Mouse (Mus musculus) liver, postnatal 0 days (tissue): ENCODE measurements at regions not wholly inside any gene's neighbourhood (a gene's known extent, or its start where the extent isn't known, plus 50 kb on each side); places are given as distances from the start of the nearest gene placed in this dataset.

Experiments used
- ATAC-seq: fragments of 200-750 bp; cut with Nextera tagmentation; 2 replicates; pipeline ENCODE4 v1.8.0; 2017; ENCODE audit warnings: mild to moderate bottlenecking, moderate library complexity
- DNase-seq: peaks from one replicate; pipeline ENCODE4 v3.0.0-alpha.2; 2016
- H3K27ac ChIP-seq: fragments of 300-500 bp; sonication (generic); 2 replicates; pipeline ENCODE4 v1.5.1; 2014; ENCODE audit warnings: antibody characterized with exemption, moderate library complexity, mild to moderate bottlenecking, low read depth
- H3K27me3 ChIP-seq: fragments of 300-500 bp; sonication (generic); 2 replicates; pipeline ENCODE4 v1.6.1; 2014; ENCODE audit warnings: low read length, control low read depth, mixed read lengths; ENCODE audit not compliant: insufficient read depth
- H3K36me3 ChIP-seq: fragments of 300-500 bp; sonication (generic); replicated peaks from 2 replicates; pipeline ENCODE4 v1.6.1; 2014; ENCODE audit warnings: mild to moderate bottlenecking, control low read depth, low read length, moderate library complexity, mixed read lengths; ENCODE audit not compliant: insufficient read depth
- H3K4me1 ChIP-seq: fragments of 300-500 bp; sonication (generic); 2 replicates; pipeline ENCODE4 v1.6.1; 2014; ENCODE audit warnings: antibody characterized with exemption, mild to moderate bottlenecking, control low read depth; ENCODE audit not compliant: insufficient read depth
- H3K4me2 ChIP-seq: fragments of 300-500 bp; sonication (generic); 2 replicates; pipeline ENCODE4 v1.6.1; 2014; ENCODE audit warnings: low read depth, mild to moderate bottlenecking, low read length, moderate library complexity, mixed read lengths
- H3K4me3 ChIP-seq: fragments of 300-500 bp; sonication (generic); 2 replicates; pipeline ENCODE4 v1.5.1; 2014; ENCODE audit warnings: low read depth, low read length
- H3K9ac ChIP-seq: fragments of 300-500 bp; sonication (generic); replicated peaks from 2 replicates; pipeline ENCODE4 v1.6.1; 2014; ENCODE audit warnings: mild to moderate bottlenecking, moderate library complexity
- H3K9me3 ChIP-seq: fragments of 300-500 bp; sonication (generic); 2 replicates; pipeline ENCODE4 v1.6.1; 2016; ENCODE audit warnings: mild to moderate bottlenecking, control low read depth, low read length, mixed read lengths
- CTCF ChIP-seq: sonication (generic); IDR thresholded peaks from 2 replicates; pipeline ENCODE4 v1.5.1; 2016; ENCODE audit warnings: antibody characterized with exemption, low read depth
- EP300 ChIP-seq: IDR thresholded peaks from 2 replicates; pipeline ENCODE4 v1.6.1; 2016; ENCODE audit warnings: antibody characterized with exemption, low read depth, mild to moderate bottlenecking
- WGBS: fragments of 180-500 bp; shearing (Covaris S2); extraction: QIAGEN DNeasy Blood & Tissue Kit; methylation state at CpG from one replicate; pipeline ENCODE4 v1.1.7; 2014; ENCODE audit not compliant: insufficient replicate concordance; 5-methylcytosine and 5-hydroxymethylcytosine counted together

GRCm38 (mm10) chr10:65244527-65244926 lies 1154.5 kb upstream of the Lrrtm3 start:
- no peak for DNase-seq
- Histone ChIP-seq H3K9me3 (no peaks in the 10 kb centered on the region), H3K9ac (no peak overlapping the region), H3K4me3 (no peak overlapping the region), H3K4me2 (no peak overlapping the region), H3K36me3 (no peaks in the 10 kb centered on the region), H3K4me1 (no peaks in the 10 kb centered on the region), H3K27me3 (no peaks in the 10 kb centered on the region), H3K27ac (no peak overlapping the region)
- no peak for TF ChIP-seq CTCF
- TF ChIP-seq EP300: no peak
- no peak for ATAC-seq
- WGBS: 58% methylated on average over 2 of the region's 2 CpGs

- no peak overlapping the region for H3K4me3 ChIP-seq
- H3K4me2 ChIP-seq: no peak overlapping the region
- TF ChIP-seq EP300 (no peak), CTCF (no peak)
- no peaks in the 10 kb centered on the region for H3K4me1 ChIP-seq
- H3K9ac ChIP-seq: no peak overlapping the region
- no peaks in the 10 kb centered on the region for H3K27me3 ChIP-seq
- H3K9me3 ChIP-seq: no peaks in the 10 kb centered on the region
- ATAC-seq: no peak
- no peak for DNase-seq
- WGBS: 53% methylated on average over 3 of the region's 3 CpGs
- no peak overlapping the region for H3K27ac ChIP-seq
- H3K36me3 ChIP-seq: no peaks in the 10 kb centered on the region
Measured at GRCm38 (mm10) chr10:65224130-65224529, 1134.1 kb upstream of the Lrrtm3 start.

- Histone ChIP-seq H3K9ac (no peak overlapping the region), H3K4me2 (no peak overlapping the region), H3K36me3 (no peaks in the 10 kb centered on the region), H3K4me3 (no peak overlapping the region), H3K27ac (no peak overlapping the region), H3K9me3 (no peaks in the 10 kb centered on the region), H3K4me1 (no peaks in the 10 kb centered on the region), H3K27me3 (no peaks in the 10 kb centered on the region)
- DNase-seq (no peak), ATAC-seq (no peak)
- 66% methylated on average over 3 of the region's 3 CpGs for WGBS
- TF ChIP-seq EP300 (no peak), CTCF (no peak)
Measured at GRCm38 (mm10) chr10:65221181-65221580, 1131.1 kb upstream of the Lrrtm3 start.

GRCm38 (mm10) chr10:65219251-65219650 lies 1129.2 kb upstream of the Lrrtm3 start:
- Histone ChIP-seq H3K9ac (no peak overlapping the region), H3K9me3 (no peaks in the 10 kb centered on the region)
- TF ChIP-seq CTCF (no peak), EP300 (no peak)

GRCm38 (mm10) chr10:65216226-65216625 lies 1126.1 kb upstream of the Lrrtm3 start:
- Histone ChIP-seq H3K4me2 (no peak overlapping the region), H3K9me3 (no peaks in the 10 kb centered on the region), H3K27ac (no peak overlapping the region), H3K27me3 (no peaks in the 10 kb centered on the region), H3K36me3 (no peaks in the 10 kb centered on the region), H3K9ac (no peak overlapping the region), H3K4me3 (no peak overlapping the region), H3K4me1 (no peaks in the 10 kb centered on the region)
- DNase-seq: no peak
- TF ChIP-seq CTCF (no peak), EP300 (no peak)
- no peak for ATAC-seq
- WGBS: 63% methylated on average over 1 of the region's 1 CpGs

More at GRCm38 (mm10) chr10:65219251-65219650, 1129.2 kb upstream of the Lrrtm3 start:
- no peak for ATAC-seq
- Histone ChIP-seq H3K27me3 (no peaks in the 10 kb centered on the region), H3K4me1 (no peaks in the 10 kb centered on the region), H3K4me2 (no peak overlapping the region), H3K4me3 (no peak overlapping the region), H3K27ac (no peak overlapping the region), H3K36me3 (no peaks in the 10 kb centered on the region)
- WGBS: 75% methylated on average over 5 of the region's 5 CpGs
- no peak for DNase-seq

- Histone ChIP-seq H3K27me3 (no peaks in the 10 kb centered on the region), H3K9ac (no peak overlapping the region), H3K36me3 (no peaks in the 10 kb centered on the region), H3K4me1 (no peaks in the 10 kb centered on the region), H3K9me3 (no peaks in the 10 kb centered on the region), H3K4me3 (no peak overlapping the region), H3K27ac (no peak overlapping the region), H3K4me2 (no peak overlapping the region)
- DNase-seq (no peak), ATAC-seq (no peak)
- 48% methylated on average over 3 of the region's 3 CpGs for WGBS
- no peak for TF ChIP-seq CTCF
- TF ChIP-seq EP300: no peak
Measured at GRCm38 (mm10) chr10:65215206-65215605, 1125.1 kb upstream of the Lrrtm3 start.

GRCm38 (mm10) chr10:65183659-65184058 lies 1093.6 kb upstream of the Lrrtm3 start:
- Histone ChIP-seq H3K9me3 (no peaks in the 10 kb centered on the region), H3K27ac (no peak overlapping the region), H3K27me3 (no peaks in the 10 kb centered on the region), H3K4me2 (no peak overlapping the region), H3K9ac (no peak overlapping the region), H3K4me3 (no peak overlapping the region), H3K36me3 (no peaks in the 10 kb centered on the region), H3K4me1 (no peaks in the 10 kb centered on the region)
- ATAC-seq (no peak), DNase-seq (no peak)
- TF ChIP-seq CTCF (no peak), EP300 (no peak)
- 36% methylated on average over 1 of the region's 1 CpGs for WGBS
